Mouse (Mus musculus): ENCODE measurements around the gene Shroom4. TPM values are rescaled to one million over a fixed set of nuclear protein-coding genes. Genes with fewer than 3 reads are reported as not detected.

The Shroom4 gene
- polyA plus RNA-seq, 1 experiment, result 12.1 TPM

DNA sequence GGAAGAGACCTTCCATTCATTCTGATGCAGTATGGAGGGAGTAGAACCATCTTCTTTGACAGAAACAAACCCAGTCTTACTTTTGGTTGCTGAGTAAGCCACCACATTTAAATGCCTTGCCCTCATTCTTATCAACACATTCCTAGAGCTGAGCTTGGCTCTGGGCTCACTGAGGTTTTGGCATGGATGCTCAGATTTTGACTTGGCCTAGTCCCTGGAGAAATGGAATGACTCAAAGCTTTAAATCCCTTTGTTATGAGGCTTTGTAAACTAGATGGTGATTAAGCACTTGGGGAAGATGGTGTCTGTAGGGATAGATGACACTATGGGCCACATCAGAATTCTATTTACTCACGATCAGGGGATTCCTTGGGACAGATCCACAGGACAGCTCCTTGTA lies 102.2 kb downstream of the Shroom4 start:
- no peak overlapping the region for H3K27ac ChIP-seq (ENCODE audit: insufficient read depth, low read length)
- H3K4me1 ChIP-seq (ENCODE audit: control insufficient read depth, insufficient read depth, low read length), result no peaks in the 10 kb centered on the region
- no peak overlapping the region for H3K9ac ChIP-seq (ENCODE audit: low read depth, poor library complexity, severe bottlenecking)
- no peaks in the 10 kb centered on the region for H3K27me3 ChIP-seq (ENCODE audit: control insufficient read depth, insufficient read depth, low read length, poor library complexity, severe bottlenecking)
- TF ChIP-seq CTCF (IDR thresholded peaks at IDR 0.05; ENCODE audit: low read depth, low read length) (no peak), EP300 (IDR thresholded peaks at IDR 0.05; ENCODE audit: insufficient read depth, low read depth, low read length) (no peak), POLR2A (IDR thresholded peaks at IDR 0.05; ENCODE audit: insufficient read depth, low read length) (no peak)
- H3K36me3 ChIP-seq (ENCODE audit: control insufficient read depth, insufficient read depth, low read length, poor library complexity, severe bottlenecking), result no peaks in the 10 kb centered on the region
- no peak overlapping the region for H3K4me3 ChIP-seq (ENCODE audit: low read depth, low read length)
- no peaks in the 10 kb centered on the region for H3K9me3 ChIP-seq (replicated peaks; ENCODE audit: control insufficient read depth, insufficient read depth, low read length, poor library complexity, severe bottlenecking)

GRCm38 (mm10) chrX:6517217-6517616 lies 117.6 kb downstream of the Shroom4 start:
- Histone ChIP-seq H3K9me3 (replicated peaks; ENCODE audit: control insufficient read depth, insufficient read depth, low read length, poor library complexity, severe bottlenecking) (no peaks in the 10 kb centered on the region), H3K9ac (ENCODE audit: low read depth, poor library complexity, severe bottlenecking) (no peak overlapping the region), H3K27me3 (ENCODE audit: control insufficient read depth, insufficient read depth, low read length, poor library complexity, severe bottlenecking) (no peaks in the 10 kb centered on the region), H3K4me3 (ENCODE audit: low read depth, low read length) (no peak overlapping the region), H3K4me1 (ENCODE audit: control insufficient read depth, insufficient read depth, low read length) (no peaks in the 10 kb centered on the region), H3K27ac (ENCODE audit: insufficient read depth, low read length) (no peak overlapping the region), H3K36me3 (ENCODE audit: control insufficient read depth, insufficient read depth, low read length, poor library complexity, severe bottlenecking) (no peaks in the 10 kb centered on the region)
- TF ChIP-seq CTCF (IDR thresholded peaks at IDR 0.05; ENCODE audit: low read depth, low read length) (no peak), EP300 (IDR thresholded peaks at IDR 0.05; ENCODE audit: insufficient read depth, low read depth, low read length) (no peak), POLR2A (IDR thresholded peaks at IDR 0.05; ENCODE audit: insufficient read depth, low read length) (no peak)

GRCm38 (mm10) chrX:6518421-6518820 lies 118.8 kb downstream of the Shroom4 start:
- no peaks in the 10 kb centered on the region for H3K9me3 ChIP-seq (replicated peaks; ENCODE audit: control insufficient read depth, insufficient read depth, low read length, poor library complexity, severe bottlenecking)
- H3K4me3 ChIP-seq (ENCODE audit: low read depth, low read length), result no peak overlapping the region
- H3K27me3 ChIP-seq (ENCODE audit: control insufficient read depth, insufficient read depth, low read length, poor library complexity, severe bottlenecking), result no peaks in the 10 kb centered on the region
- no peak overlapping the region for H3K9ac ChIP-seq (ENCODE audit: low read depth, poor library complexity, severe bottlenecking)
- no peaks in the 10 kb centered on the region for H3K36me3 ChIP-seq (ENCODE audit: control insufficient read depth, insufficient read depth, low read length, poor library complexity, severe bottlenecking)
- TF ChIP-seq EP300 (IDR thresholded peaks at IDR 0.05; ENCODE audit: insufficient read depth, low read depth, low read length), result no peak
- TF ChIP-seq POLR2A (IDR thresholded peaks at IDR 0.05; ENCODE audit: insufficient read depth, low read length), result no peak
- no peak for TF ChIP-seq CTCF (IDR thresholded peaks at IDR 0.05; ENCODE audit: low read depth, low read length)
- H3K27ac ChIP-seq (ENCODE audit: insufficient read depth, low read length), result no peak overlapping the region
- H3K4me1 ChIP-seq (ENCODE audit: control insufficient read depth, insufficient read depth, low read length), result no peaks in the 10 kb centered on the region

DNA sequence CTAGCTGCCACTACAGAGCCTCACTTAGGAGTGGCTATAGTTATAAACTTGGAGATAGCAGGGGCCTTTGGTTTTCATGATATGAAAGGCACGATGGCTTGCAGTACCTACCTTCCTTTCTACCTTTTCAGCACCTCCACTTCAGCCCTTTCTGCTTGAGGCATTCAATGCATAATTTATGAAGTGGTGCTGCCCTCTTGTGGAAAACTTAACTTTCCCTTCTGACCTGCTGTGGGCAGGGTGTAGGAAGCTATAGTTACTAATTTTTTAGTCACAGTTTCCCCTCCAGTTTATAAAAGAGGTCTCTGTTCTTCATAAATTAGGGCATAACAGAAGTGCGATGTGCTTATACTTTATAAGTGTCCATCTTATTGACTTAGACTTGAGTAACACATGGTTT lies 123.3 kb downstream of the Shroom4 start:
- Histone ChIP-seq H3K9me3 (replicated peaks; ENCODE audit: control insufficient read depth, insufficient read depth, low read length, poor library complexity, severe bottlenecking) (no peaks in the 10 kb centered on the region), H3K4me3 (ENCODE audit: low read depth, low read length) (no peak overlapping the region), H3K27me3 (ENCODE audit: control insufficient read depth, insufficient read depth, low read length, poor library complexity, severe bottlenecking) (no peaks in the 10 kb centered on the region), H3K27ac (ENCODE audit: insufficient read depth, low read length) (no peak overlapping the region), H3K9ac (ENCODE audit: low read depth, poor library complexity, severe bottlenecking) (no peak overlapping the region), H3K4me1 (ENCODE audit: control insufficient read depth, insufficient read depth, low read length) (no peaks in the 10 kb centered on the region), H3K36me3 (ENCODE audit: control insufficient read depth, insufficient read depth, low read length, poor library complexity, severe bottlenecking) (no peaks in the 10 kb centered on the region)
- TF ChIP-seq EP300 (IDR thresholded peaks at IDR 0.05; ENCODE audit: insufficient read depth, low read depth, low read length) (no peak), CTCF (IDR thresholded peaks at IDR 0.05; ENCODE audit: low read depth, low read length) (no peak), POLR2A (IDR thresholded peaks at IDR 0.05; ENCODE audit: insufficient read depth, low read length) (no peak)

DNA sequence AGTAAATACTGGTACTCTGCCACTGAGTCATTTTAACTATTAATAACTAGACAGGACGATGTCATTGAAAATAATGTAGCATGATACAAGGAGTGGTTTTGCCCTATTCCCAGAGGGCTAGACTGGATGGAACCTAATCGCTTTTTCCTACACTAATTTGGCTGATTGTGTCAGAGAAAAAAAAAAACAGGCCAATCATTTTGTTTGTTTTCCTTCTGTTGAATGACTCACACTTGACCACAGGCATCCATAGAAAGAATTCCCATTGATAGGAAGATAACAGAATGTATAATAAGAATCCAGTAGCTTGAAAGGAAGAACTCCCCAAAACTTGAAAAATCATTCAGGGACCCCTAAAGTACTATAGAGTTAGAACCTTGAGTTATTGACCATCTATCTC lies 137.0 kb downstream of the Shroom4 start:
- H3K9ac ChIP-seq (ENCODE audit: low read depth, poor library complexity, severe bottlenecking), result no peak overlapping the region
- H3K4me3 ChIP-seq (ENCODE audit: low read depth, low read length), result no peak overlapping the region
- no peaks in the 10 kb centered on the region for H3K36me3 ChIP-seq (ENCODE audit: control insufficient read depth, insufficient read depth, low read length, poor library complexity, severe bottlenecking)
- TF ChIP-seq EP300 (IDR thresholded peaks at IDR 0.05; ENCODE audit: insufficient read depth, low read depth, low read length) (no peak), CTCF (IDR thresholded peaks at IDR 0.05; ENCODE audit: low read depth, low read length) (no peak)
- no peaks in the 10 kb centered on the region for H3K27me3 ChIP-seq (ENCODE audit: control insufficient read depth, insufficient read depth, low read length, poor library complexity, severe bottlenecking)
- no peaks in the 10 kb centered on the region for H3K9me3 ChIP-seq (replicated peaks; ENCODE audit: control insufficient read depth, insufficient read depth, low read length, poor library complexity, severe bottlenecking)
- no peak overlapping the region for H3K27ac ChIP-seq (ENCODE audit: insufficient read depth, low read length)
- H3K4me1 ChIP-seq (ENCODE audit: control insufficient read depth, insufficient read depth, low read length), result no peaks in the 10 kb centered on the region

GRCm38 (mm10) chrX:6537689-6538088 lies 138.0 kb downstream of the Shroom4 start:
- no peak for TF ChIP-seq CTCF (IDR thresholded peaks at IDR 0.05; ENCODE audit: low read depth, low read length)
- Histone ChIP-seq H3K27ac (ENCODE audit: insufficient read depth, low read length) (no peak overlapping the region), H3K4me1 (ENCODE audit: control insufficient read depth, insufficient read depth, low read length) (no peaks in the 10 kb centered on the region), H3K9ac (ENCODE audit: low read depth, poor library complexity, severe bottlenecking) (no peak overlapping the region), H3K36me3 (ENCODE audit: control insufficient read depth, insufficient read depth, low read length, poor library complexity, severe bottlenecking) (no peaks in the 10 kb centered on the region), H3K9me3 (replicated peaks; ENCODE audit: control insufficient read depth, insufficient read depth, low read length, poor library complexity, severe bottlenecking) (no peaks in the 10 kb centered on the region), H3K27me3 (ENCODE audit: control insufficient read depth, insufficient read depth, low read length, poor library complexity, severe bottlenecking) (no peaks in the 10 kb centered on the region), H3K4me3 (ENCODE audit: low read depth, low read length) (no peak overlapping the region)

Measured in ES-Bruce4 (cell line).